Mouse (Mus musculus) liver, postnatal 0 days (tissue): ENCODE data around the gene Spaca4.

Source experiments
- CTCF ChIP-seq: sonication (generic); IDR thresholded peaks from 2 replicates; pipeline ENCODE4 v1.5.1; 2016; ENCODE audit warnings: antibody characterized with exemption, low read depth
- EP300 ChIP-seq: IDR thresholded peaks from 2 replicates; pipeline ENCODE4 v1.6.1; 2016; ENCODE audit warnings: antibody characterized with exemption, low read depth, mild to moderate bottlenecking

GRCm38 (mm10) chr7:45705443-45705864 lies 20.2 kb downstream of the Spaca4 start:
- TF ChIP-seq CTCF (peak; percentile 5; the same call in 1 of the 2 replicates), EP300 (no peak)
